Mouse (Mus musculus) erythroid progenitor cell, adult 5-6 weeks (primary cell): Measurements from ENCODE around the gene Pbld1. TPM values are rescaled to one million over a fixed set of nuclear protein-coding genes. Genes with fewer than 3 reads are reported as not detected.

Experiments
- ATAC-seq: replicated peaks from 2 replicates; pipeline ENCODE4 v1.8.0; 2016; ENCODE audit warnings: moderate number of reproducible peaks, mild to moderate bottlenecking, moderate TSS enrichment, inconsistent platforms; ENCODE audit not compliant: poor library complexity, low FRiP score, severe bottlenecking
- total RNA-seq, 2 experiments: library from RNA; stranded (forward) in 1 of 2; stranded (reverse) in 1 of 2; fragments of 150-400 nt in 1 of 2; fragments of 186-747, 209-891 nt in 1 of 2; gene quantifications; 2 replicates each; pipeline versions ENCODE4 v1.2.3 to v1.2.4; 2015 to 2017; ENCODE audit warnings: low replicate concordance in 2 of 2

Gene Pbld1
- total RNA-seq (2015; ENCODE audit: low replicate concordance) (not detected in 2 replicates), total RNA-seq (2017; ENCODE audit: low replicate concordance) (0.13 TPM in 1 of 2 replicates, not detected in the other)

- ATAC-seq, result no peak
Observed at GRCm38 (mm10) chr10:63059862-63060261, at the start of gene Pbld1. Gene Pbld1 (plus strand): TSS chr10:63060162.

- no peak for ATAC-seq
Observed at GRCm38 (mm10) chr10:63010268-63010667, 49.7 kb upstream of the Pbld1 start.

- ATAC-seq, result no peak
Observed at GRCm38 (mm10) chr10:63011556-63011955, 48.4 kb upstream of the Pbld1 start.

- no peak for ATAC-seq
Observed at GRCm38 (mm10) chr10:63013476-63013875, 46.5 kb upstream of the Pbld1 start.

GRCm38 (mm10) chr10:63014168-63014567, 45.8 kb upstream of the Pbld1 start:
- no peak for ATAC-seq

GRCm38 (mm10) chr10:63019304-63019703, 40.7 kb upstream of the Pbld1 start:
- ATAC-seq, result no peak

GRCm38 (mm10) chr10:63021702-63022101, 38.3 kb upstream of the Pbld1 start:
- ATAC-seq, result no peak

GRCm38 (mm10) chr10:63022541-63023120, 37.3 kb upstream of the Pbld1 start:
- no peak for ATAC-seq

GRCm38 (mm10) chr10:63023121-63023748, 36.7 kb upstream of the Pbld1 start:
- peak; percentile 9 for ATAC-seq

- ATAC-seq, result peak; percentile 86
Observed at GRCm38 (mm10) chr10:63023749-63024579, 36.0 kb upstream of the Pbld1 start, which contains the start of the genes Hnrnph3 and Pbld2. Gene Hnrnph3 (minus strand): TSS chr10:63024217. Gene Pbld2 (plus strand): TSS chr10:63024315.

- ATAC-seq, result no peak
Observed at GRCm38 (mm10) chr10:63024580-63024910, 35.4 kb upstream of the Pbld1 start.

GRCm38 (mm10) chr10:63025016-63025415, 34.9 kb upstream of the Pbld1 start:
- ATAC-seq, result no peak

GRCm38 (mm10) chr10:63025491-63026011, 34.4 kb upstream of the Pbld1 start:
- no peak for ATAC-seq

- ATAC-seq, result no peak
Observed at GRCm38 (mm10) chr10:63026156-63026794, 33.7 kb upstream of the Pbld1 start.

- no peak for ATAC-seq
Observed at GRCm38 (mm10) chr10:63026795-63027160, 33.2 kb upstream of the Pbld1 start.

- no peak for ATAC-seq
Observed at GRCm38 (mm10) chr10:63027376-63028161, 32.4 kb upstream of the Pbld1 start.

- ATAC-seq, result no peak
Observed at GRCm38 (mm10) chr10:63028396-63028795, 31.6 kb upstream of the Pbld1 start.

- no peak for ATAC-seq
Observed at GRCm38 (mm10) chr10:63032267-63032666, 27.7 kb upstream of the Pbld1 start.

- no peak for ATAC-seq
Observed at GRCm38 (mm10) chr10:63032956-63033355, 27.0 kb upstream of the Pbld1 start.
